Comparison of ENCODE assay signal across 9 mouse cellular contexts in genomic region chr8:26272110-26272509, GRCm38 (mm10).
DNase-seq lines count a peak whose midpoint lies in the region; ATAC-seq and TF ChIP-seq lines count a peak whose summit lies in the region.
"Had no signal": no experiment of that assay in that cellular context is flagged by ENCODE, and none has a peak within 500 bp of the region (broad histone marks: within the 10 kb centered on the region; RNA-seq: fewer than 3 reads in every experiment).

No protein-coding gene starts in this region.

- H3K36me3 ChIP-seq in intestine, postnatal 0 days (ENCODE audit: control insufficient read depth, insufficient read depth), result no peaks in the 10 kb centered on the region
- H3K36me3 ChIP-seq in intestine, embryonic 16.5 days (ENCODE audit: control insufficient read depth, insufficient read depth, low read length), result no peaks in the 10 kb centered on the region

- TF ChIP-seq CTCF in intestine, postnatal 0 days (IDR thresholded peaks at IDR 0.05; ENCODE audit: low read depth), result peak; percentile 69

- no peak overlapping the region for H3K4me2 ChIP-seq in intestine, postnatal 0 days (replicated peaks; ENCODE audit: low read depth)
- no peak overlapping the region for H3K4me2 ChIP-seq in intestine, embryonic 16.5 days (ENCODE audit: low read depth, low read length)

- ATAC-seq in intestine, postnatal 0 days, result no peak
- no peak for ATAC-seq in intestine, embryonic 16.5 days
- ATAC-seq in granulocyte monocyte progenitor cell, adult 5-6 weeks (replicated peaks; ENCODE audit: poor library complexity, severe bottlenecking), result peak; percentile 62
- no peak for ATAC-seq in erythroblast, adult 5-6 weeks (replicated peaks; ENCODE audit: low FRiP score, poor library complexity, severe bottlenecking)

- no peaks in the 10 kb centered on the region for H3K9me3 ChIP-seq in intestine, postnatal 0 days (ENCODE audit: control insufficient read depth)
- H3K9me3 ChIP-seq in intestine, embryonic 16.5 days (ENCODE audit: control insufficient read depth, low read length), result no peaks in the 10 kb centered on the region

- 0 out of 2 replicates have a peak, but pooled peaks cover 4% of the 10 kb centered on the region for H3K27me3 ChIP-seq in intestine, postnatal 0 days (replicated peaks; ENCODE audit: control insufficient read depth, insufficient read depth, low read length)
- 0 out of 2 replicates have a peak, but pooled peaks cover 7% of the 10 kb centered on the region for H3K27me3 ChIP-seq in intestine, embryonic 16.5 days (replicated peaks; ENCODE audit: control insufficient read depth, insufficient read depth, low read length)

- H3K27ac ChIP-seq in intestine, postnatal 0 days (ENCODE audit: low read depth, low read length), result no peak overlapping the region
- no peak overlapping the region for H3K27ac ChIP-seq in intestine, embryonic 16.5 days (ENCODE audit: low read length)
- H3K27ac ChIP-seq: macrophage had no signal

- H3K4me1 ChIP-seq in intestine, postnatal 0 days (replicated peaks; ENCODE audit: control insufficient read depth, insufficient read depth, low read length), result no peaks in the 10 kb centered on the region
- H3K4me1 ChIP-seq in intestine, embryonic 16.5 days (ENCODE audit: control insufficient read depth, insufficient read depth, low read length), result no peaks in the 10 kb centered on the region

- WGBS in intestine, postnatal 0 days, result 45% methylated on average over 4 of the region's 4 CpGs
- WGBS in intestine, embryonic 16.5 days, result 47% methylated on average over 4 of the region's 4 CpGs

- H3K4me3 ChIP-seq in intestine, postnatal 0 days (ENCODE audit: low read depth, low read length), result no peak overlapping the region
- no peak overlapping the region for H3K4me3 ChIP-seq in intestine, embryonic 16.5 days (ENCODE audit: low read length)

- DNase-seq in 416B (ENCODE audit: low read depth), result peak; percentile 52
- peak; percentile 6 for DNase-seq in CD4-positive helper T cell, adult 2 months (ENCODE audit: low read depth, low spot score)
- no peak for DNase-seq in left cerebral cortex, adult 18-20 months (ENCODE audit: low spot score in 2 of 2)
- no peak for DNase-seq in layer of hippocampus, postnatal 14 days (ENCODE audit: low spot score in 2 of 2)

- H3K9ac ChIP-seq in intestine, postnatal 0 days (ENCODE audit: low read depth, low read length), result no peak overlapping the region
- H3K9ac ChIP-seq in intestine, embryonic 16.5 days (ENCODE audit: low read depth, low read length), result no peak overlapping the region

Comparison
In these comparisons a context has a peak if more than half of its experiments do, and no peak if none do; other contexts are left out.
1. DNase-seq: peak in 416B (single experiment) and CD4-positive helper T cell, adult 2 months (single experiment); none in left cerebral cortex, adult 18-20 months (0 of 2) and layer of hippocampus, postnatal 14 days (0 of 2).